Mouse (Mus musculus): ENCODE measurements at regions not wholly inside any gene's neighbourhood (a gene's known extent, or its start where the extent isn't known, plus 50 kb on each side); places are given as distances from the start of the nearest gene placed in this dataset.

- WGBS = 28% methylated on average over 5 of the region's 5 CpGs
- H3K9ac ChIP-seq (ENCODE audit: low read depth, low read length) = no peak overlapping the region
- H3K4me2 ChIP-seq (ENCODE audit: low read length) = no peak overlapping the region
- no peaks in the 10 kb centered on the region for H3K9me3 ChIP-seq (replicated peaks; ENCODE audit: control insufficient read depth, low read length, poor library complexity, severe bottlenecking)
- H3K4me1 ChIP-seq (ENCODE audit: control insufficient read depth, insufficient read depth, low read length) = no peaks in the 10 kb centered on the region
- H3K27ac ChIP-seq (ENCODE audit: low read length) = no peak overlapping the region
- H3K27me3 ChIP-seq (ENCODE audit: control insufficient read depth, insufficient read depth, low read depth, low read length) = no peaks in the 10 kb centered on the region
- no peaks in the 10 kb centered on the region for H3K36me3 ChIP-seq (ENCODE audit: control insufficient read depth, insufficient read depth, low read length)
- no peak overlapping the region for H3K4me3 ChIP-seq (ENCODE audit: low read depth, low read length)
- no peak for ATAC-seq
Observed at GRCm38 (mm10) chr2:51001548-51001947, 147.4 kb downstream of the Rnd3 start.

- Histone ChIP-seq H3K4me1 (ENCODE audit: control insufficient read depth, insufficient read depth, low read length) (no peaks in the 10 kb centered on the region), H3K27ac (ENCODE audit: low read length) (no peak overlapping the region), H3K4me3 (ENCODE audit: low read depth, low read length) (no peak overlapping the region), H3K9ac (ENCODE audit: low read depth, low read length) (no peak overlapping the region), H3K36me3 (ENCODE audit: control insufficient read depth, insufficient read depth, low read length) (no peaks in the 10 kb centered on the region), H3K4me2 (ENCODE audit: low read length) (no peak overlapping the region), H3K9me3 (replicated peaks; ENCODE audit: control insufficient read depth, low read length, poor library complexity, severe bottlenecking) (no peaks in the 10 kb centered on the region), H3K27me3 (ENCODE audit: control insufficient read depth, insufficient read depth, low read depth, low read length) (no peaks in the 10 kb centered on the region)
- WGBS = 75% methylated on average over 2 of the region's 2 CpGs
- no peak for ATAC-seq
Observed at GRCm38 (mm10) chr2:50983883-50984410, 165.0 kb downstream of the Rnd3 start.

GRCm38 (mm10) chr2:50982571-50982970 is 166.3 kb downstream of the Rnd3 start:
- H3K27me3 ChIP-seq (ENCODE audit: control insufficient read depth, insufficient read depth, low read depth, low read length) = no peaks in the 10 kb centered on the region
- H3K36me3 ChIP-seq (ENCODE audit: control insufficient read depth, insufficient read depth, low read length) = no peaks in the 10 kb centered on the region
- no peaks in the 10 kb centered on the region for H3K4me1 ChIP-seq (ENCODE audit: control insufficient read depth, insufficient read depth, low read length)
- WGBS = 87% methylated on average over 5 of the region's 5 CpGs
- H3K4me2 ChIP-seq (ENCODE audit: low read length) = no peak overlapping the region
- ATAC-seq = no peak
- H3K9me3 ChIP-seq (replicated peaks; ENCODE audit: control insufficient read depth, low read length, poor library complexity, severe bottlenecking) = no peaks in the 10 kb centered on the region
- H3K9ac ChIP-seq (ENCODE audit: low read depth, low read length) = no peak overlapping the region
- H3K4me3 ChIP-seq (ENCODE audit: low read depth, low read length) = no peak overlapping the region
- no peak overlapping the region for H3K27ac ChIP-seq (ENCODE audit: low read length)

GRCm38 (mm10) chr2:50978356-50978755 is 170.6 kb downstream of the Rnd3 start:
- Histone ChIP-seq H3K4me3 (ENCODE audit: low read depth, low read length) (no peak overlapping the region), H3K4me2 (ENCODE audit: low read length) (no peak overlapping the region), H3K4me1 (ENCODE audit: control insufficient read depth, insufficient read depth, low read length) (no peaks in the 10 kb centered on the region), H3K36me3 (ENCODE audit: control insufficient read depth, insufficient read depth, low read length) (no peaks in the 10 kb centered on the region), H3K27ac (ENCODE audit: low read length) (no peak overlapping the region), H3K9ac (ENCODE audit: low read depth, low read length) (no peak overlapping the region), H3K27me3 (ENCODE audit: control insufficient read depth, insufficient read depth, low read depth, low read length) (no peaks in the 10 kb centered on the region), H3K9me3 (replicated peaks; ENCODE audit: control insufficient read depth, low read length, poor library complexity, severe bottlenecking) (no peaks in the 10 kb centered on the region)
- WGBS = 55% methylated on average over 1 of the region's 1 CpGs
- ATAC-seq = no peak

- H3K27ac ChIP-seq (ENCODE audit: low read length) = peak overlapping the region; percentile 64
- H3K4me1 ChIP-seq (ENCODE audit: control insufficient read depth, insufficient read depth, low read length) = peaks cover 17% of the 10 kb centered on the region
- no peaks in the 10 kb centered on the region for H3K27me3 ChIP-seq (ENCODE audit: control insufficient read depth, insufficient read depth, low read depth, low read length)
- ATAC-seq = peak; percentile 96
- WGBS = 2% methylated on average over 14 of the region's 14 CpGs
- H3K36me3 ChIP-seq (ENCODE audit: control insufficient read depth, insufficient read depth, low read length) = no peaks in the 10 kb centered on the region
- peak overlapping the region; percentile 21 for H3K4me2 ChIP-seq (ENCODE audit: low read length)
- H3K4me3 ChIP-seq (ENCODE audit: low read depth, low read length) = no peak overlapping the region
- H3K9ac ChIP-seq (ENCODE audit: low read depth, low read length) = peak overlapping the region; percentile 50; the same call in 1 of the 2 replicates
- no peaks in the 10 kb centered on the region for H3K9me3 ChIP-seq (replicated peaks; ENCODE audit: control insufficient read depth, low read length, poor library complexity, severe bottlenecking)
Observed at GRCm38 (mm10) chr2:50971131-50971825, 177.6 kb downstream of the Rnd3 start.

GRCm38 (mm10) chr2:50968382-50968781 is 180.5 kb downstream of the Rnd3 start:
- Histone ChIP-seq H3K27ac (ENCODE audit: low read length) (no peak overlapping the region), H3K36me3 (ENCODE audit: control insufficient read depth, insufficient read depth, low read length) (no peaks in the 10 kb centered on the region), H3K4me1 (ENCODE audit: control insufficient read depth, insufficient read depth, low read length) (peaks cover 17% of the 10 kb centered on the region), H3K27me3 (ENCODE audit: control insufficient read depth, insufficient read depth, low read depth, low read length) (no peaks in the 10 kb centered on the region), H3K4me2 (ENCODE audit: low read length) (no peak overlapping the region), H3K9me3 (replicated peaks; ENCODE audit: control insufficient read depth, low read length, poor library complexity, severe bottlenecking) (no peaks in the 10 kb centered on the region), H3K9ac (ENCODE audit: low read depth, low read length) (no peak overlapping the region), H3K4me3 (ENCODE audit: low read depth, low read length) (no peak overlapping the region)
- no peak for ATAC-seq
- WGBS = 80% methylated on average over 4 of the region's 4 CpGs

- Histone ChIP-seq H3K9me3 (replicated peaks; ENCODE audit: control insufficient read depth, low read length, poor library complexity, severe bottlenecking) (no peaks in the 10 kb centered on the region), H3K27ac (ENCODE audit: low read length) (no peak overlapping the region), H3K4me2 (ENCODE audit: low read length) (no peak overlapping the region), H3K4me3 (ENCODE audit: low read depth, low read length) (no peak overlapping the region), H3K4me1 (ENCODE audit: control insufficient read depth, insufficient read depth, low read length) (peaks cover 17% of the 10 kb centered on the region), H3K27me3 (ENCODE audit: control insufficient read depth, insufficient read depth, low read depth, low read length) (no peaks in the 10 kb centered on the region), H3K36me3 (ENCODE audit: control insufficient read depth, insufficient read depth, low read length) (no peaks in the 10 kb centered on the region), H3K9ac (ENCODE audit: low read depth, low read length) (no peak overlapping the region)
- ATAC-seq = no peak
- 41% methylated on average over 4 of the region's 4 CpGs for WGBS
Observed at GRCm38 (mm10) chr2:50967826-50968225, 181.1 kb downstream of the Rnd3 start.

- Histone ChIP-seq H3K27ac (ENCODE audit: low read length) (no peak overlapping the region), H3K4me2 (ENCODE audit: low read length) (no peak overlapping the region), H3K4me1 (ENCODE audit: control insufficient read depth, insufficient read depth, low read length) (peaks cover 17% of the 10 kb centered on the region), H3K4me3 (ENCODE audit: low read depth, low read length) (no peak overlapping the region), H3K36me3 (ENCODE audit: control insufficient read depth, insufficient read depth, low read length) (no peaks in the 10 kb centered on the region), H3K27me3 (ENCODE audit: control insufficient read depth, insufficient read depth, low read depth, low read length) (no peaks in the 10 kb centered on the region), H3K9me3 (replicated peaks; ENCODE audit: control insufficient read depth, low read length, poor library complexity, severe bottlenecking) (no peaks in the 10 kb centered on the region), H3K9ac (ENCODE audit: low read depth, low read length) (no peak overlapping the region)
- no peak for ATAC-seq
- WGBS = 58% methylated on average over 4 of the region's 4 CpGs
Observed at GRCm38 (mm10) chr2:50967133-50967532, 181.8 kb downstream of the Rnd3 start.

GRCm38 (mm10) chr2:50965485-50966017 is 183.4 kb downstream of the Rnd3 start:
- Histone ChIP-seq H3K4me1 (ENCODE audit: control insufficient read depth, insufficient read depth, low read length) (peaks cover 3% of the 10 kb centered on the region; the same call in 1 of the 2 replicates), H3K9ac (ENCODE audit: low read depth, low read length) (no peak overlapping the region), H3K36me3 (ENCODE audit: control insufficient read depth, insufficient read depth, low read length) (no peaks in the 10 kb centered on the region), H3K27me3 (ENCODE audit: control insufficient read depth, insufficient read depth, low read depth, low read length) (no peaks in the 10 kb centered on the region), H3K4me2 (ENCODE audit: low read length) (no peak overlapping the region), H3K27ac (ENCODE audit: low read length) (no peak overlapping the region), H3K9me3 (replicated peaks; ENCODE audit: control insufficient read depth, low read length, poor library complexity, severe bottlenecking) (no peaks in the 10 kb centered on the region), H3K4me3 (ENCODE audit: low read depth, low read length) (no peak overlapping the region)
- ATAC-seq = no peak
- 58% methylated on average over 8 of the region's 8 CpGs for WGBS
